Mouse (Mus musculus): ENCODE measurements at regions not wholly inside any gene's neighbourhood (a gene's known extent, or its start where the extent isn't known, plus 50 kb on each side); places are given as distances from the start of the nearest gene placed in this dataset.
A peak's percentile ranks its signal among the peaks of the same experiment; 100 is the strongest.

GRCm38 (mm10) chr12:70547199-70547598 is 94.3 kb downstream of the Tmx1 start:
- TF ChIP-seq CTCF (IDR thresholded peaks at IDR 0.05; ENCODE audit: low read depth) = no peak
- no peak for TF ChIP-seq EP300 (IDR thresholded peaks at IDR 0.05; ENCODE audit: low read depth)
- H3K9me3 ChIP-seq (replicated peaks; ENCODE audit: control insufficient read depth, low read length) = 0 out of 2 replicates have a peak, but pooled peaks cover 5% of the 10 kb centered on the region
- H3K27ac ChIP-seq (ENCODE audit: low read depth) = no peak overlapping the region
- H3K4me2 ChIP-seq (ENCODE audit: low read depth, low read length) = no peak overlapping the region
- H3K4me3 ChIP-seq (ENCODE audit: low read depth, low read length) = no peak overlapping the region
- ATAC-seq (ENCODE audit: insufficient read depth, low read depth) (no peak; the same call in 1 of the 2 replicates), DNase-seq (ENCODE audit: low spot score) (peak; percentile 14)
- H3K9ac ChIP-seq (replicated peaks; ENCODE audit: low read depth, low read length) = no peak overlapping the region
- WGBS = 61% methylated on average over 6 of the region's 6 CpGs
- H3K27me3 ChIP-seq (ENCODE audit: control insufficient read depth, insufficient read depth, low read length) = no peaks in the 10 kb centered on the region
- H3K4me1 ChIP-seq (ENCODE audit: control insufficient read depth, insufficient read depth) = no peaks in the 10 kb centered on the region; the same call in 1 of the 2 replicates
- no peaks in the 10 kb centered on the region for H3K36me3 ChIP-seq (replicated peaks; ENCODE audit: control insufficient read depth, insufficient read depth, low read length)

GRCm38 (mm10) chr12:70549296-70549695 is 96.4 kb downstream of the Tmx1 start:
- no peak overlapping the region for H3K27ac ChIP-seq (ENCODE audit: low read depth)
- H3K4me2 ChIP-seq (ENCODE audit: low read depth, low read length) = no peak overlapping the region
- WGBS = 76% methylated on average over 9 of the region's 9 CpGs
- no peak overlapping the region for H3K4me3 ChIP-seq (ENCODE audit: low read depth, low read length)
- no peaks in the 10 kb centered on the region for H3K4me1 ChIP-seq (ENCODE audit: control insufficient read depth, insufficient read depth)
- H3K9ac ChIP-seq (replicated peaks; ENCODE audit: low read depth, low read length) = no peak overlapping the region
- H3K27me3 ChIP-seq (ENCODE audit: control insufficient read depth, insufficient read depth, low read length) = no peaks in the 10 kb centered on the region
- TF ChIP-seq CTCF (IDR thresholded peaks at IDR 0.05; ENCODE audit: low read depth) = no peak
- TF ChIP-seq EP300 (IDR thresholded peaks at IDR 0.05; ENCODE audit: low read depth) = no peak
- 0 out of 2 replicates have a peak, but pooled peaks cover 5% of the 10 kb centered on the region for H3K9me3 ChIP-seq (replicated peaks; ENCODE audit: control insufficient read depth, low read length)
- H3K36me3 ChIP-seq (replicated peaks; ENCODE audit: control insufficient read depth, insufficient read depth, low read length) = no peaks in the 10 kb centered on the region
- DNase-seq (ENCODE audit: low spot score) (no peak), ATAC-seq (ENCODE audit: insufficient read depth, low read depth) (no peak)

DNA sequence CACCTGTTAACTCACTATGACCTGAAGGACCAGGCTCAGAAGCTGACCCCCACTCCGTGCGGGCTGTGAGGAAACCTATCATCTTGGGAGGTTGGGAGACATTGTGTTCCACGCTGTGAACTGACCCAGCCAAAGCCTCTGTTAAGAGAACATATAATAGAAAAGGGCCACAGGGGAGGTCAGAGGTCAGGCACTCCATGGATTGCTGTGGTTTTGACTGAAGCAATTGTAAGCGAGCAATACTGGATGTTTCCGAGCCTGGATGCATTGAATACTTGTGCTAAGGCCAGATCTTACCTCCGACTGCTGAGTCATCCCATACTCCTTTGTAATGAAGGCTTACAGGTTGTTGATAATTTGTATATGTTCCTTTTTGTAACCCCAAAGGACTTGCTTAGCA is 101.0 kb downstream of the Tmx1 start:
- Histone ChIP-seq H3K4me2 (ENCODE audit: low read depth, low read length) (no peak overlapping the region), H3K9ac (replicated peaks; ENCODE audit: low read depth, low read length) (no peak overlapping the region), H3K27ac (ENCODE audit: low read depth) (no peak overlapping the region), H3K36me3 (replicated peaks; ENCODE audit: control insufficient read depth, insufficient read depth, low read length) (no peaks in the 10 kb centered on the region), H3K9me3 (replicated peaks; ENCODE audit: control insufficient read depth, low read length) (0 out of 2 replicates have a peak, but pooled peaks cover 5% of the 10 kb centered on the region), H3K4me3 (ENCODE audit: low read depth, low read length) (no peak overlapping the region), H3K27me3 (ENCODE audit: control insufficient read depth, insufficient read depth, low read length) (no peaks in the 10 kb centered on the region), H3K4me1 (ENCODE audit: control insufficient read depth, insufficient read depth) (peaks cover 19% of the 10 kb centered on the region)
- 86% methylated on average over 6 of the region's 6 CpGs for WGBS
- DNase-seq (ENCODE audit: low spot score) (no peak), ATAC-seq (ENCODE audit: insufficient read depth, low read depth) (no peak)
- TF ChIP-seq CTCF (IDR thresholded peaks at IDR 0.05; ENCODE audit: low read depth) (no peak), EP300 (IDR thresholded peaks at IDR 0.05; ENCODE audit: low read depth) (no peak)

GRCm38 (mm10) chr12:70554586-70554985 is 101.7 kb downstream of the Tmx1 start:
- no peak for ATAC-seq (ENCODE audit: insufficient read depth, low read depth)
- Histone ChIP-seq H3K9ac (replicated peaks; ENCODE audit: low read depth, low read length) (no peak overlapping the region), H3K27ac (ENCODE audit: low read depth) (no peak overlapping the region)

GRCm38 (mm10) chr12:70555723-70556122 is 102.8 kb downstream of the Tmx1 start:
- peaks cover 19% of the 10 kb centered on the region for H3K4me1 ChIP-seq (ENCODE audit: control insufficient read depth, insufficient read depth)
- 16% methylated on average over 3 of the region's 3 CpGs for WGBS
- H3K9me3 ChIP-seq (replicated peaks; ENCODE audit: control insufficient read depth, low read length) = 0 out of 2 replicates have a peak, but pooled peaks cover 5% of the 10 kb centered on the region
- DNase-seq (ENCODE audit: low spot score) (peak; percentile 56), ATAC-seq (ENCODE audit: insufficient read depth, low read depth) (no peak)
- H3K27ac ChIP-seq (ENCODE audit: low read depth) = peak overlapping the region; percentile 31
- H3K27me3 ChIP-seq (ENCODE audit: control insufficient read depth, insufficient read depth, low read length) = no peaks in the 10 kb centered on the region
- no peak for TF ChIP-seq CTCF (IDR thresholded peaks at IDR 0.05; ENCODE audit: low read depth)
- TF ChIP-seq EP300 (IDR thresholded peaks at IDR 0.05; ENCODE audit: low read depth) = no peak
- H3K4me2 ChIP-seq (ENCODE audit: low read depth, low read length) = no peak overlapping the region
- H3K9ac ChIP-seq (replicated peaks; ENCODE audit: low read depth, low read length) = no peak overlapping the region
- no peak overlapping the region for H3K4me3 ChIP-seq (ENCODE audit: low read depth, low read length)
- H3K36me3 ChIP-seq (replicated peaks; ENCODE audit: control insufficient read depth, insufficient read depth, low read length) = no peaks in the 10 kb centered on the region

More at GRCm38 (mm10) chr12:70554586-70554985, 101.7 kb downstream of the Tmx1 start:
- H3K36me3 ChIP-seq (replicated peaks; ENCODE audit: control insufficient read depth, insufficient read depth, low read length) = no peaks in the 10 kb centered on the region
- 0 out of 2 replicates have a peak, but pooled peaks cover 5% of the 10 kb centered on the region for H3K9me3 ChIP-seq (replicated peaks; ENCODE audit: control insufficient read depth, low read length)
- no peak overlapping the region for H3K4me2 ChIP-seq (ENCODE audit: low read depth, low read length)
- TF ChIP-seq CTCF (IDR thresholded peaks at IDR 0.05; ENCODE audit: low read depth) (no peak), EP300 (IDR thresholded peaks at IDR 0.05; ENCODE audit: low read depth) (no peak)
- H3K4me3 ChIP-seq (ENCODE audit: low read depth, low read length) = no peak overlapping the region
- WGBS = 71% methylated on average over 7 of the region's 7 CpGs
- DNase-seq (ENCODE audit: low spot score) = no peak
- peaks cover 19% of the 10 kb centered on the region for H3K4me1 ChIP-seq (ENCODE audit: control insufficient read depth, insufficient read depth)
- H3K27me3 ChIP-seq (ENCODE audit: control insufficient read depth, insufficient read depth, low read length) = no peaks in the 10 kb centered on the region

GRCm38 (mm10) chr12:70556820-70557219 is 103.9 kb downstream of the Tmx1 start:
- no peak overlapping the region for H3K4me2 ChIP-seq (ENCODE audit: low read depth, low read length)
- no peaks in the 10 kb centered on the region for H3K9me3 ChIP-seq (replicated peaks; ENCODE audit: control insufficient read depth, low read length)
- ATAC-seq (ENCODE audit: insufficient read depth, low read depth) = peak; percentile 24; the same call in 1 of the 2 replicates
- TF ChIP-seq CTCF (IDR thresholded peaks at IDR 0.05; ENCODE audit: low read depth) (no peak), EP300 (IDR thresholded peaks at IDR 0.05; ENCODE audit: low read depth) (no peak)
- H3K36me3 ChIP-seq (replicated peaks; ENCODE audit: control insufficient read depth, insufficient read depth, low read length) = no peaks in the 10 kb centered on the region
- H3K4me3 ChIP-seq (ENCODE audit: low read depth, low read length) = no peak overlapping the region
- no peaks in the 10 kb centered on the region for H3K27me3 ChIP-seq (ENCODE audit: control insufficient read depth, insufficient read depth, low read length)
- 23% methylated on average over 6 of the region's 6 CpGs for WGBS
- no peak overlapping the region for H3K9ac ChIP-seq (replicated peaks; ENCODE audit: low read depth, low read length)
- peak; percentile 17 for DNase-seq (ENCODE audit: low spot score)
- peaks cover 19% of the 10 kb centered on the region for H3K4me1 ChIP-seq (ENCODE audit: control insufficient read depth, insufficient read depth)
- H3K27ac ChIP-seq (ENCODE audit: low read depth) = no peak overlapping the region; the same call in 1 of the 2 replicates
